Mouse (Mus musculus): ENCODE data around the gene Snd1. TPM values are rescaled to one million over a fixed set of nuclear protein-coding genes. Genes with fewer than 3 reads are reported as not detected.

Gene Snd1
- polyA plus RNA-seq, 1 experiment: 57.6 TPM

DNA sequence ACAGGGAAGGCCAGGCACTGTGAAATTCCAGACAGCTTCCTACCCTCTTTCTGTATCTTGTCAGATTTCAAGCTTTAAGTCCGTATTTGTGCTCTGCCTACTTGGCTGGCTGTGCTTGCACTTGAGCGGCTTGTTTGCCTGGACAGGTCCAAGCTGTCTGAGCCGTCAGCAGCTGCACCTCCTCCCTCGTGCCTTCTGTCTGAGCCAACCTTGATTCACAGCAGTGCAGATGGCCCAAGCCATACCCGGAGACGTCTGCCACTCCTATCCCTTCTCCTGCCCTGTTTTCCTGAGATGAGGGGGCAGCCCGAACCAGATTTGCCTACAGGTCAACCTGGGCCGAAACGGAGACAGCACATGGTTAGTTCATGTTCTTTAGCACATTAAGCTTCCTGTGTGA lies 342.1 kb downstream of the Snd1 start:
- no peak for TF ChIP-seq FLI1 (IDR thresholded peaks at IDR 0.05; ENCODE audit: low read length)
- no peak for TF ChIP-seq GATA1 (IDR thresholded peaks at IDR 0.05; ENCODE audit: borderline replicate concordance, low read length)
- Histone ChIP-seq H3K4me3 (replicated peaks) (no peak overlapping the region), H3K27me3 (replicated peaks) (no peaks in the 10 kb centered on the region), H3K9me3 (no peaks in the 10 kb centered on the region), H3K36me3 (replicated peaks; ENCODE audit: low read length) (peaks cover 42% of the 10 kb centered on the region), H3K4me1 (peaks cover 100% of the 10 kb centered on the region)

DNA sequence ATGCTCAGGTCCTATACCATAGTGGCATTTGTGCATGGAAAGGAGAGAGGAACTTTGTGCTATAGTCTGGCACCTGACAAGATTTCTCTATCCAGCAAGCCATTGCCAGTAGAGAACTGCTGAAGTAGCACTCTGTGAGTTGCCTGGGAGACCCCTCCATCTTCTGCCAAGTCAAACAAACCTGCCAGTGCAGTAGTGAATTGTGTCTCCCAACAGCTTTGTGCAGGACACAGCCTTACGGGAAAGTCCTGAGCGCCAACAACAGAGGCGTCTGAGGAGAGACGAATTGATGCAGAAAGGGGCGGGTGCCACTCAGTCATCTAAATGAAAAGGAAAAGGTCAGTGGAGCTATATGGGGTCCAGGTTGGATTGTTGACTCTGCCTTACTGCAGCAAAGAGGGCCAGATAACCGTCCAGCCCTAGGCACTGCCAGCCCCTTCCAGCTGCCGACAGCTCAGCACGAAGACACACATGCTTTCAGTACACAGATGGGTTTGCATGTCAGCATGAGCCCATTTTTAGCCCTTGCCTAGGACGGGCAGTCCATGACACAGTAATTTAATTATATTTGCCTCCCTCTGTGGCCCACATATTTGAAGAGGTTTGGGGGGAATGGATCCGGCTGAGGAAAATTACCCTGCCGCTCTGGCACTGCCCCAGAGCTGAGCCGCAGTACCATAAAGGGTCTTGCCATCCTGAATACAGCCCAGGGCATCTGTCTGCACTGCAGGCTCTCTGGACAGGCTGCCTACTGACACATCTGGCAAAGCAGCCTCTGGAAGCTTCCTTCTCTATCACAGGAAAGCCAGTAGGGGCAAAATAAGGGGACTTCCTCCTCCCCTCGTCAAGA lies 344.8 kb downstream of the Snd1 start:
- no peak for TF ChIP-seq GATA1 (IDR thresholded peaks at IDR 0.05; ENCODE audit: borderline replicate concordance, low read length)
- TF ChIP-seq FLI1 (IDR thresholded peaks at IDR 0.05; ENCODE audit: low read length): no peak
- H3K36me3 ChIP-seq (replicated peaks; ENCODE audit: low read length): peaks cover 40% of the 10 kb centered on the region
- peak overlapping the region; percentile 5 for H3K4me3 ChIP-seq (replicated peaks)
- peaks cover 100% of the 10 kb centered on the region for H3K4me1 ChIP-seq
- no peaks in the 10 kb centered on the region for H3K27me3 ChIP-seq (replicated peaks)
- no peaks in the 10 kb centered on the region for H3K9me3 ChIP-seq

DNA sequence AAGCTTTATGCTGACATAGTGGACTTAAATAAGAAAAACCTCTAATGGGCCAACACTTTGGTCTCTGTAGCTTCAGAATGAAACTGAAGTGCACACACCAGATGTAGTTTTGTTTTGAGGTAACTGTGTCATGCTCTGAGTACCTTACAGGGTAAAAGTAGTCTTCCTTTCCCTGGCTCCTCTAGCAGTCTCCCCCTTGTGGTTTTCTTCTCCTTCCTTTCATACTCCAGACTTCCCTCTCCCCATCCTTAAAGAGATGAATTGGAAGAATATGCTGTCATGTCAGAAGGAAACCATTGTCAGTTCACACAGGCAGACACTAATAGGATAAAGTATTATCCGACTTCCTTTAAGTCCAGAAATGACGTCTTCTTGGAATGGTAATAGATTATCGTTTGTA lies 347.4 kb downstream of the Snd1 start:
- Histone ChIP-seq H3K4me3 (replicated peaks) (no peak overlapping the region), H3K36me3 (replicated peaks; ENCODE audit: low read length) (peaks cover 44% of the 10 kb centered on the region), H3K4me1 (peaks cover 100% of the 10 kb centered on the region), H3K27me3 (replicated peaks) (no peaks in the 10 kb centered on the region), H3K9me3 (no peaks in the 10 kb centered on the region)
- TF ChIP-seq FLI1 (IDR thresholded peaks at IDR 0.05; ENCODE audit: low read length) (no peak), GATA1 (IDR thresholded peaks at IDR 0.05; ENCODE audit: borderline replicate concordance, low read length) (no peak)

DNA sequence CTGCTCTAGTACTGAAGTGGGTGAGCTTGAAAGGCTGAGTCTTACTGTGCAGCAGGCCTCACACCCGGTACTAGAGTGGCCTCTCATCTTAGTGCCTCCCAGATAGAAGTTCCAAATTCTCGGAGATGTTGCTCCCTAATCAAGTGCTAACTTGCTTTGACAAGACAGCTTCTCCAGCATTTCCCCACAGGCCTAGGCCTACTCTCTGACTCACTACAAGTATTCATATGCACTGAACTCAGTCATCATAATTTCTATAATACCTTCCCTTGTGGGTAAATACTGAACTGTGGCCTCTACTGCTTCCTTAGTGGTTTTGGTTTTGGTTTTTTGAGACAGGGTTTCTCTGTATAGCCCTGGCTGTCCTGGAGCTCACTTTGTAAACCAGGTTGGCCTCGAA lies 348.4 kb downstream of the Snd1 start:
- TF ChIP-seq FLI1 (IDR thresholded peaks at IDR 0.05; ENCODE audit: low read length): no peak
- TF ChIP-seq GATA1 (IDR thresholded peaks at IDR 0.05; ENCODE audit: borderline replicate concordance, low read length): no peak
- Histone ChIP-seq H3K4me3 (replicated peaks) (no peak overlapping the region), H3K27me3 (replicated peaks) (no peaks in the 10 kb centered on the region), H3K9me3 (no peaks in the 10 kb centered on the region), H3K36me3 (replicated peaks; ENCODE audit: low read length) (peaks cover 36% of the 10 kb centered on the region), H3K4me1 (peaks cover 98% of the 10 kb centered on the region)

DNA sequence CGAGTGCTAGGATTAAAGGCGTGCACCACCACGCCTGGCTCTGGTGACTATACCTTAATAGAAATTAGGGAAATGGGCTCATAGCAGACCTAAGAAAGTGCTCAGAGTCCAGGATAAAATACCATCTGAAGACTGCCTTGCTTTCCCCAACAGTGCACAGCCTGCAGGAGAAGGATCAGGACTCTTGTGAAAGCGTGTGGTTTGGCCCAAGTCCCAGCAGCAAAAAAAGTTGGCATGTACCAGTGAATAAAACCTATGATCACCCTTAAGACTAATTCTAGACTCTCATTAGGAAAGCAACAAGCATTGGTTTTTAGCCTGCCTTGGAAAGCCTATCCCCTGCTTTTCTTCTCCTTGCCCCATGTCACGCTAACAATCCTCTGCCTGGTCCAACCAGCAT lies 348.9 kb downstream of the Snd1 start:
- no peaks in the 10 kb centered on the region for H3K27me3 ChIP-seq (replicated peaks)
- no peak overlapping the region for H3K4me3 ChIP-seq (replicated peaks)
- H3K9me3 ChIP-seq: no peaks in the 10 kb centered on the region
- peaks cover 98% of the 10 kb centered on the region for H3K4me1 ChIP-seq
- H3K36me3 ChIP-seq (replicated peaks; ENCODE audit: low read length): peaks cover 33% of the 10 kb centered on the region
- TF ChIP-seq GATA1 (IDR thresholded peaks at IDR 0.05; ENCODE audit: borderline replicate concordance, low read length) (no peak), FLI1 (IDR thresholded peaks at IDR 0.05; ENCODE audit: low read length) (no peak)

DNA sequence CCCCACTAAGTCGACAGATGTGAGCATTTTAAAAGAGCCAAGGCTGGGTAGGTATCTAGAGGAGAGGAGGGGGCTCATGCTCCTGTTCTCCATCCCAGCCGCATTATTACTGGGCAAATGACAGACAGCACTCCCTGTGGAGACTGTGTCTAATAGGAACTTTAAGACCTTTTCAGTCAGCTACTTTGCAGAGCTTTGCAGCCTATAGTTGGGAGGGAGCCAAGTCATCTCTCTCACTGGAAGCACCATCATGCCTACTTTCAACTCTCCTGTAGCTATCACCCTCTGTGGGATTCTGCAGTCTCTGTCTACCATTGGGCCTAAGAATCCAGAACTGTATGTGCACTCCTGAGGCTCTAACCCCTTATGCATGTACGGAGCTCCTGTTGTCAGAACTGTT lies 351.0 kb downstream of the Snd1 start:
- H3K27me3 ChIP-seq (replicated peaks): peaks cover 9% of the 10 kb centered on the region
- no peaks in the 10 kb centered on the region for H3K9me3 ChIP-seq
- TF ChIP-seq FLI1 (IDR thresholded peaks at IDR 0.05; ENCODE audit: low read length): no peak
- TF ChIP-seq GATA1 (IDR thresholded peaks at IDR 0.05; ENCODE audit: borderline replicate concordance, low read length): no peak
- no peak overlapping the region for H3K4me3 ChIP-seq (replicated peaks)
- peaks cover 92% of the 10 kb centered on the region for H3K4me1 ChIP-seq
- H3K36me3 ChIP-seq (replicated peaks; ENCODE audit: low read length): peaks cover 27% of the 10 kb centered on the region

DNA sequence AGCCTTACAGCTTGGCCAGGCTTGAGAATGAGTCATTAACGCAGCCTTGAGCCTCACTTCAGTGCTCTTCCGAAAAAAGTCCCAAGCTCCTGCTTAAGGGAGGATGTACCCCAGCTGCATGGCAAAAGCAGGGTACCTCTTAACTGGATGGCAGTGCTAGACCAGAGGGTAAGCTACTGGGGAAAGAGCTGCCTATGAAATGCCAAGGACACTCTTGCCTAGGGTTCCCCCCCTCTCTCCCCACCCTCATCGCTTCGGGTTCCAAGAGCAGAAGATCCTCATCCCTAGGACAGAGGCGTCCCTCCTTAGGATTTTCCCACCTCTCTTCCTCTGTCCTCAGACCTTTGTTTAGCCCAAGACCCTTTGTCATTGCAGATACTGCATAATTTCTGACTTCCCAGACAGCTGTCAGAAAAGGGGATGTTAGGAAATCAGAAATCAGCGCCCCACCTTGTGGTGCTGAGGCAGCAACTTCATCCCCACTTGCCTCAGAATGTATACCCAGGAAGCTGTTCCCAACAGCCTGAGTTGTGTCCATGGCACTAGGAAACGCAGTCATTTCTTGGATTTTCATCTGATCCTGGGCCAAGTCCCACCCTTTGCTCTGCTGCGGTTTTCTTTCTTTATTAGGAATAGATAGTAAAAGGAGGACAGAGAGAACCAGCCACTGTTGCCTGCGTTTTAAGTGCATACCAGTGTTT lies 351.9 kb downstream of the Snd1 start:
- peaks cover 92% of the 10 kb centered on the region for H3K4me1 ChIP-seq

DNA sequence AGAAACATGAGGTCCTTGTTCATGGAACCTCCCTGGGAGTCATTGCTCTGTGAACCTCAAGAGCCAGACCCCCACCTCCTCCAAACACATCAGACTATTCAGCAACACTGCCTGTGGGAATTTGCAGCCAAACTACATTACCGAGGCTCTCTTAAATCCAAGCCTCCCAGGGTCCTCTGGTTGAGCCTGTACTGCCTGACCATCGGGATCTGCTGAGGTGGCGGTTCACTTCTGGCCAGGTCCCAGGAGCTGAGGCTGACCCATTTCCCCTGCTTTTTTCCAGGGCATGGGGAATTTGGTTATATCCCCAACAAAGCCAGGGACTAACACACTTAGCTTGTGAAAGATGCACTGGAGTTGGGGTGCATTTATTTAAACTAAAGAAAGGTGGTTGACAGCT lies 352.6 kb downstream of the Snd1 start:
- H3K27me3 ChIP-seq (replicated peaks): peaks cover 24% of the 10 kb centered on the region
- peaks cover 34% of the 10 kb centered on the region for H3K36me3 ChIP-seq (replicated peaks; ENCODE audit: low read length)
- TF ChIP-seq FLI1 (IDR thresholded peaks at IDR 0.05; ENCODE audit: low read length) (no peak), GATA1 (IDR thresholded peaks at IDR 0.05; ENCODE audit: borderline replicate concordance, low read length) (no peak)
- H3K4me3 ChIP-seq (replicated peaks): no peak overlapping the region
- no peaks in the 10 kb centered on the region for H3K9me3 ChIP-seq
- H3K4me1 ChIP-seq: peaks cover 90% of the 10 kb centered on the region

More for the DNA sequence above, 351.9 kb downstream of the Snd1 start:
- Histone ChIP-seq H3K4me3 (replicated peaks) (no peak overlapping the region), H3K27me3 (replicated peaks) (peaks cover 18% of the 10 kb centered on the region), H3K36me3 (replicated peaks; ENCODE audit: low read length) (peaks cover 34% of the 10 kb centered on the region), H3K9me3 (no peaks in the 10 kb centered on the region)
- TF ChIP-seq FLI1 (IDR thresholded peaks at IDR 0.05; ENCODE audit: low read length) (no peak), GATA1 (IDR thresholded peaks at IDR 0.05; ENCODE audit: borderline replicate concordance, low read length) (no peak)

DNA sequence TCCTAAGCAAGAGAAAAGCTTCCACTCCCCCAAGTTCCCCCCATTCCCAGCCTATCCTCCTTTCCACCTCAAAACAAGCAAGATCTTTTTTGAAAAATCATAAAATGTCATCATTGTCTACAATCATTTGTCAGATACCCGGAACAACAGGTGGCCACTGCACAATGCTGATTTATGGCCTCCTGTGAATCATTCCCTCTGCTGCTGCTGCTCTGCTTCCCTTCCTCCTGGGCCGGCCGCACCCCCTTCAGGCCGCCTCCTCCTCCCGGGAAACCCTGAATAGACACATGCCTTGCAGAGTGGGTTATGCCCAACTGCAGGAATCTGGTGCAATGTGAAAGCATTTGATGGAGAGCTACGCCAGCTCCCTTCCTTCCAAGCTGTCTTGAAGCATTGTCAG lies 353.7 kb downstream of the Snd1 start:
- no peaks in the 10 kb centered on the region for H3K9me3 ChIP-seq
- H3K27me3 ChIP-seq (replicated peaks): peaks cover 33% of the 10 kb centered on the region
- TF ChIP-seq FLI1 (IDR thresholded peaks at IDR 0.05; ENCODE audit: low read length) (no peak), GATA1 (IDR thresholded peaks at IDR 0.05; ENCODE audit: borderline replicate concordance, low read length) (no peak)
- H3K36me3 ChIP-seq (replicated peaks; ENCODE audit: low read length): peaks cover 34% of the 10 kb centered on the region
- H3K4me3 ChIP-seq (replicated peaks): no peak overlapping the region
- peaks cover 89% of the 10 kb centered on the region for H3K4me1 ChIP-seq

DNA sequence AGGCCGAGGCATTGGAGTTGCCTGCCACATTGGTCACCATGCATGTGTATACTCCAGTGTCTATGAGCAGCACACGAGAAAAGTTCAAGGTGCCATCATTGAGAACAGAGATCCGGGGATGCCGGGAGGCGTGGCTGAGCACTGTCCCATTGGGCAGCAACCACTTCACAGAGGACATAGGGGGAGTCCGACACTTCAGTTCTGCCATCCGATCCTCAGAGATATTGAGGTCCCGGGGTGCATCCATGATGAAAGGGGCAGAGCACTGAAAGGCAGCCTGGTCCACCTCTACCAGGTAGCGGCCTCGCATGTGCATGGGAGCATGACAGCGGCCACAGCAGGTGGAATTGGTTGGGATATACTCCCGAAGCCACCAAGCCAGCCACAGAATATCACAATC lies 355.4 kb downstream of the Snd1 start:
- no peak for TF ChIP-seq GATA1 (IDR thresholded peaks at IDR 0.05; ENCODE audit: borderline replicate concordance, low read length)
- no peak for TF ChIP-seq FLI1 (IDR thresholded peaks at IDR 0.05; ENCODE audit: low read length)
- H3K36me3 ChIP-seq (replicated peaks; ENCODE audit: low read length): peaks cover 31% of the 10 kb centered on the region
- peaks cover 40% of the 10 kb centered on the region for H3K27me3 ChIP-seq (replicated peaks)
- no peaks in the 10 kb centered on the region for H3K9me3 ChIP-seq
- H3K4me3 ChIP-seq (replicated peaks): no peak overlapping the region
- H3K4me1 ChIP-seq: peaks cover 86% of the 10 kb centered on the region
